Mouse (Mus musculus) kidney, adult 2 months (tissue): ENCODE measurements around the gene Crybb1.

Experiments used
- CTCF ChIP-seq: fragments of 200-500 bp; conservative IDR thresholded peaks from 2 replicates; pipeline ENCODE4 v1.5.1; 2011; ENCODE audit warnings: low read depth, mild to moderate bottlenecking, control low read depth, low read length, moderate library complexity, mixed read lengths; ENCODE audit not compliant: insufficient read depth, insufficient read length
- POLR2A ChIP-seq: fragments of 200-500 bp; IDR thresholded peaks from one replicate; pipeline ENCODE4 v1.6.1; 2011; ENCODE audit warnings: low read depth, low read length, control low read depth

DNA sequence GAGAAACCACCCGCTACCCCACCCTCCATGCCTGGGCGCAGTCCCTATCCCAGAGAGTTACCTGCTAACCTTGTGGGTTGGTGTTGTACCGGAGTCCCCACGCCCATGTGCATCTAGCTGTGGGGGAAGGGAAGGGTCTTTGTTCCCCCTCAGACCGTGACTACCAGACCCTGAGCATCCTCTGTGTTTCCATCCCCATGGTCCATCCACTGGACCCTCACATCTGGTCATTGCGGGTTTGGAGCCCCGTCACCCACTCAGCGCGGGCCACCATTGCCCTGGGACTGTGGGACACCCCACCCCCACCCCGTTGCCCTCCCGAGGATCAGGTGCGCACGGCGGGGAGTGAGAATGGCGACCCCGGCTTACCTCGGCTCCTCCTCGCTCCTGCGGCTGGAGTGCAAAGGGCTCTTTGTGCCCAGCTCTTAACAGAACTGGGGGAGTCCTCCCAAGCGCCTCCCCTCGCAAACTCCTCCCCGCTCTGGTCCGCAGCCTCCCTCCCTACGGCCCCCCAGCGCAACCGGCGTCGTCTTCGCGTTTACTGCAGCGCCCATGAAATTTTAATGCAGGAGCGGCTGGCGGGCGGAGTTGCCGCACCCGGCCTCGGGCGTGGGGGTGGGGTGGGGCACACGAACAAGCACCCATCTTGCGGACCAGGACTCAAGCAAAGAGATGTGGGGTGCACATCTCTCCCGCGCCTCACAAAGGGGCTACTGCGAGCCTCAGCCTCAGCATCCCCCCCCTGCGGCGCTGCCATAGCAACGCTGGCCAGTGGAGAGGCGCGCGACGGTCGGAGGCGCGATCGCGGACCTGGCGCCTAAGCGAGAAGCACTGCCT is 27.2 kb upstream of the Crybb1 start:
- TF ChIP-seq CTCF (no peak), POLR2A (no peak)
